Mouse (Mus musculus): ENCODE results near the gene Zfp385a.
A peak's percentile ranks its signal among the peaks of the same experiment; 100 is the strongest.

DNA sequence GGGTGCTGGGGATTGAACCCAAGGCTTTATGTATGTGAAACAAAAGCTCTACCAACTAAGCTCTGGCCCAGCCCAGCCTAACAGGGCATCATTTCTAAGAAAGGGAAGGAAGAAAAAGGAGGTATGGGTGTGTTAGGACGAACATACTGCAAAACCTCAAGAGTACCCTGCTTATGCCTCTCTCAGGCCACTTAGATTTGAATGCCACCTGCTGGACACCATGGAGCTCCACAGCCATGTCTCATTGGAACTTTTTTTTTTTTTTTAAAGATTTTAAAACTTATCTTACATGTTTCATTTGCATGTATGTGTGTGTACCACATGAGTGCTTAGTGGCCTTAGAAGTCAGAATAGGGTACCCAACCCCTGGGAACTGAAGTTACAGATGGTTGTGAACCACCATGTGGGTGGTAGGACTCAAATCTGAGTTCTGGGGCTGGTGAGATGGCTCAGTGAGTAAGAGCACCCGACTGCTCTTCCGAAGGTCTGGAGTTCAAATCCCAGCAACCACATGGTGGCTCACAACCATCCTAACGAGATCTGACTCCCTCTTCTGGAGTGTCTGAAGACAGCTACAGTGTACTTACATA is 48.8 kb upstream of the Zfp385a start:
- no peak for TF ChIP-seq GATA1 (IDR thresholded peaks at IDR 0.05; ENCODE audit: low read depth, low read length)
- no peak for TF ChIP-seq EP300 (IDR thresholded peaks at IDR 0.05; ENCODE audit: low read depth in 1 of 2, low read length in 2 of 2)
- no peak for TF ChIP-seq E2F4 (IDR thresholded peaks at IDR 0.05; ENCODE audit: borderline replicate concordance, low read depth, low read length)
- TF ChIP-seq ZNF384 (IDR thresholded peaks at IDR 0.05; ENCODE audit: low read depth, low read length): peak; percentile 95
- no peak for TF ChIP-seq MAFK (IDR thresholded peaks at IDR 0.05; ENCODE audit: borderline replicate concordance, low read depth, low read length)
- peak; percentile 23 to 53 (median 34); a peak in 4 of 6 replicates for TF ChIP-seq CTCF (IDR thresholded peaks at IDR 0.05 in 2 of 3, conservative IDR thresholded peaks at IDR 0.05 in 1 of 3; ENCODE audit: control insufficient read depth in 1 of 3, insufficient read depth in 1 of 3, low read depth in 2 of 3, low read length in 3 of 3, poor library complexity in 1 of 3, severe bottlenecking in 1 of 3)
- no peak for TF ChIP-seq POLR2AphosphoS2 (IDR thresholded peaks at IDR 0.05; ENCODE audit: low read length)
- no peak for TF ChIP-seq POLR2A (IDR thresholded peaks at IDR 0.05; ENCODE audit: control insufficient read depth in 1 of 2, insufficient read depth in 1 of 2, low read depth in 1 of 2, low read length in 2 of 2, poor library complexity in 1 of 2)
- no peak for TF ChIP-seq ETS1 (IDR thresholded peaks at IDR 0.05; ENCODE audit: low read depth, low read length)
- TF ChIP-seq CHD2 (IDR thresholded peaks at IDR 0.05; ENCODE audit: low read length): no peak
- TF ChIP-seq RAD21 (IDR thresholded peaks at IDR 0.05; ENCODE audit: low read depth, low read length): peak; percentile 53
- no peak for TF ChIP-seq ZKSCAN1 (IDR thresholded peaks at IDR 0.05; ENCODE audit: low read depth, low read length)
- no peak for TF ChIP-seq NRF1 (IDR thresholded peaks at IDR 0.05; ENCODE audit: insufficient read depth, low read depth, low read length, poor library complexity, severe bottlenecking)

Measured in MEL (cell line).